Mouse (Mus musculus) forebrain, embryonic 13.5 days (tissue): ENCODE measurements around the gene Tns1. TPM values are rescaled to one million over a fixed set of nuclear protein-coding genes. Genes with fewer than 3 reads are reported as not detected.

Experiments
- ATAC-seq: fragments of 200-750 bp; cut with Nextera tagmentation; 2 replicates; pipeline ENCODE4 v1.8.0; 2017
- H3K27ac ChIP-seq: fragments of 300-500 bp; sonication (generic); 2 replicates; pipeline ENCODE4 v1.5.1; 2015; ENCODE audit warnings: inconsistent platforms, mild to moderate bottlenecking, moderate library complexity
- H3K27me3 ChIP-seq: fragments of 300-500 bp; sonication (generic); 2 replicates; pipeline ENCODE4 v1.6.1; 2015; ENCODE audit warnings: mild to moderate bottlenecking, inconsistent platforms
- H3K36me3 ChIP-seq: fragments of 300-500 bp; sonication (generic); 2 replicates; pipeline ENCODE4 v1.6.1; 2015; ENCODE audit warnings: mild to moderate bottlenecking, inconsistent platforms; ENCODE audit not compliant: poor library complexity, severe bottlenecking
- H3K4me1 ChIP-seq: fragments of 300-500 bp; sonication (generic); 2 replicates; pipeline ENCODE4 v1.6.1; 2015; ENCODE audit warnings: inconsistent platforms
- H3K4me2 ChIP-seq: fragments of 300-500 bp; sonication (generic); 2 replicates; pipeline ENCODE4 v1.6.1; 2015; ENCODE audit warnings: inconsistent platforms, mild to moderate bottlenecking, moderate library complexity
- H3K4me3 ChIP-seq: fragments of 300-500 bp; sonication (generic); 2 replicates; pipeline ENCODE4 v1.5.1; 2015; ENCODE audit warnings: mild to moderate bottlenecking, inconsistent platforms
- H3K9ac ChIP-seq: fragments of 300-500 bp; sonication (generic); 2 replicates; pipeline ENCODE4 v1.6.1; 2015; ENCODE audit warnings: mild to moderate bottlenecking, inconsistent platforms
- H3K9me3 ChIP-seq: fragments of 300-500 bp; sonication (generic); replicated peaks from 2 replicates; pipeline ENCODE4 v1.6.1; 2016; ENCODE audit warnings: inconsistent platforms
- WGBS: fragments of 180-500 bp; shearing (Covaris S2); methylation state at CpG from one replicate; pipeline ENCODE4 v1.1.7; 2015; 5-methylcytosine and 5-hydroxymethylcytosine counted together
- polyA plus RNA-seq: library from polyadenylated mRNA; unstranded; fragments of >200 nt; fragmentation: Nextera tagmentation; extraction: Ambion mirVana; gene quantifications from 2 replicates; pipeline ENCODE4 v1.2.1, GENCODE M21; 2015

Tns1 gene
- polyA plus RNA-seq, 1 experiment from 2014 or later: 10.4 TPM

DNA sequence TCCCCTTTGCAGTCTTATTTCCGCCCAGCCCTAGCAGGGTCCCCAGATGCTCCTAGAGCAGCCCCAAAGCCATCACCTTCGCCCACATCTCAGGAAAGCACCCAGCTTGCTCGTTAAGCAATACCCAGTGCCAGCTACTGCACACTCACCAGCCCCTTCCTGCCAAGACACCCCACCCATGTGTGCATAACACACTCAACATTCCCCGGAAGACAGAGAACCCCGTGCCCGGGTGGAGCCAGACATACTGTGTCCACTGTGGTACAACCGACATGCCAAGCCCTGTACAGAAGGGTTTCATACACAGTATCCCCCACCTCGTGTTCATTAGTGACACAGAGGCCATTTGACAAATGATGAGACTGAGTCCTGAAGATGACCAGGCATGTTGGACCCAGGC is 195.9 kb downstream of the Tns1 start:
- H3K9ac ChIP-seq: no peak overlapping the region
- WGBS: 84% methylated on average over 8 of the region's 8 CpGs
- H3K36me3 ChIP-seq: peaks cover 21% of the 10 kb centered on the region
- H3K4me2 ChIP-seq: no peak overlapping the region
- no peak for ATAC-seq
- H3K27me3 ChIP-seq: no peaks in the 10 kb centered on the region
- H3K4me3 ChIP-seq: no peak overlapping the region
- no peaks in the 10 kb centered on the region for H3K4me1 ChIP-seq
- no peak overlapping the region for H3K27ac ChIP-seq
- H3K9me3 ChIP-seq: no peaks in the 10 kb centered on the region

DNA sequence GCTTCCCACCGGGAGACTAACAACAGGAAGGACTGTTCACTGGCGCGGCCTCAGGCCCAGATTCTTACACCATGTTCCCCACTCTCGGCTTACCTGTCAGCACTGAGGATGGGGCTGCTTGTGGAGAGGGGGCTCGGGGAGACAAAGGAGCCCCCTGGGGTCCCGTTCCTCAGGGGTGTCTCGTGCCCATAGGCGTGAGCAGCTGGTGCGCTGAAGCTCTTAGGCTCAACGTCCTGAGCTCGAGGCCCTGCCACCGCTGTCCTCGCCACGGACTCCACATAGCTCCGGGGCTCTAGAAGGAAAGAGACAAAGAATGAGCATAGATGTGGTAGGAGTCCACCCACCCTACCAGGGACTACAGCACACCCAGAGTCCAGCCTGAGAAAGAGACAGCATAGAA is 196.4 kb downstream of the Tns1 start:
- no peak overlapping the region for H3K9ac ChIP-seq
- no peak overlapping the region for H3K27ac ChIP-seq
- no peak overlapping the region for H3K4me2 ChIP-seq
- H3K4me1 ChIP-seq: no peaks in the 10 kb centered on the region
- H3K27me3 ChIP-seq: no peaks in the 10 kb centered on the region
- no peaks in the 10 kb centered on the region for H3K9me3 ChIP-seq
- peaks cover 21% of the 10 kb centered on the region for H3K36me3 ChIP-seq
- WGBS: 80% methylated on average over 15 of the region's 15 CpGs
- ATAC-seq: no peak
- no peak overlapping the region for H3K4me3 ChIP-seq

DNA sequence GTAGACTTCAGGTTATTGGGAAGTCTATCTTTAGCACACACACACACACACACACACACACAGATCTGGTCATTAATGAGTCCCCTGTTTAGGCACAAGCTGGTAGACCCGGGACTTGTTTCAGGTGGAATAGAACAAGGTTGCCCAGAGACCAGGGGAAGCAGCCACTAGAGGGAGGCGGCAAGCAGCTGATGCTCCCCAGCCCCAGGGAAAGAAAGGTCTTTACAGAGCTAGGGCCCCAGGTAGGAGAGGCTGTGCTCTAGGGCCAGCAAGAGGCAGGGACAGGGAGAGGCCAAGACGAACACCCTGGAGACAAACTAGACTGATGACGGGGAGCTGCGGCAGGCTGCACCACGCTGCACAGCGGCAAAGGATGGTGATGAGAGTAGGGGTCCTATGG is 198.0 kb downstream of the Tns1 start:
- ATAC-seq: no peak
- no peak overlapping the region for H3K4me2 ChIP-seq
- H3K36me3 ChIP-seq: peaks cover 23% of the 10 kb centered on the region
- no peak overlapping the region for H3K9ac ChIP-seq
- 57% methylated on average over 7 of the region's 7 CpGs for WGBS
- H3K4me1 ChIP-seq: no peaks in the 10 kb centered on the region
- no peaks in the 10 kb centered on the region for H3K9me3 ChIP-seq
- no peak overlapping the region for H3K27ac ChIP-seq
- H3K4me3 ChIP-seq: no peak overlapping the region
- H3K27me3 ChIP-seq: no peaks in the 10 kb centered on the region

DNA sequence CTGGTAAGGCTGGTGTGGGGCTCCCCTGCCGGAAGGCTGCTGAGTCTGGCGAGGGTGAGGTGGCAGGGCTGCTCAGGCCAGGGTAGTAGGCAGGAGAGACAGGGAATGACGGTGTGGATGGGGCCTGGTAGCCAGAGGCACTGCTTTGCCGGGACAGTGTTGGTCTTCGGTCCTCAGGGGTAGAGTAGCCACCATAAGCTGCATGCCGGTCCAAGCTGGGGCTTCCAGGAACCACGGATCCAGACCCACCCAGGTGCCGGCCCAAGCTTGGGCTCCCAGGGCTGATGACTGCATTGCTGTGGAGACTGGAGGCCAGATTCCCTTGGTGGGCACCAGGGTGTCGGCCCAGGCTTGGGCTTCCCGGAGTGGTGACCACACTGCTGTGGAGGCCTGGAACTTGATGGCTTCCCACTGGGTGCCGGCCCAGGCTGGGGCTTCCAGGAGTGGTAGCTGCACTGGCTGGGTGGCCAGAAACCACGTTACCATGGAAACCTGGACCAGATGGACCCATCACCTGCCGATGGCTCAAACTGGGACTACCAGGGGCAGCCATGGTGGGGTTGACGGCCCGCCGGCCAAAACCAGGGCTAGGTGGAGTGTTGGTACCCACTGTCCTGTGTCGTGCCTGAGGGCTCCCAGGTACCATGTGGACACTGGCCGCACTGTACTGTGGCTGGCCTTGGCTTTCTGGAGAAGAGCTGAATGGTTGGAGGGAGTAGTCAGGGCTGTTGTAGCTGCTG is 199.2 kb downstream of the Tns1 start:
- no peak overlapping the region for H3K4me2 ChIP-seq
- no peaks in the 10 kb centered on the region for H3K9me3 ChIP-seq
- WGBS: 88% methylated on average over 18 of the region's 18 CpGs
- H3K4me1 ChIP-seq: no peaks in the 10 kb centered on the region
- peaks cover 31% of the 10 kb centered on the region for H3K36me3 ChIP-seq
- H3K9ac ChIP-seq: no peak overlapping the region
- ATAC-seq: no peak
- H3K4me3 ChIP-seq: no peak overlapping the region
- H3K27me3 ChIP-seq: no peaks in the 10 kb centered on the region
- H3K27ac ChIP-seq: no peak overlapping the region

DNA sequence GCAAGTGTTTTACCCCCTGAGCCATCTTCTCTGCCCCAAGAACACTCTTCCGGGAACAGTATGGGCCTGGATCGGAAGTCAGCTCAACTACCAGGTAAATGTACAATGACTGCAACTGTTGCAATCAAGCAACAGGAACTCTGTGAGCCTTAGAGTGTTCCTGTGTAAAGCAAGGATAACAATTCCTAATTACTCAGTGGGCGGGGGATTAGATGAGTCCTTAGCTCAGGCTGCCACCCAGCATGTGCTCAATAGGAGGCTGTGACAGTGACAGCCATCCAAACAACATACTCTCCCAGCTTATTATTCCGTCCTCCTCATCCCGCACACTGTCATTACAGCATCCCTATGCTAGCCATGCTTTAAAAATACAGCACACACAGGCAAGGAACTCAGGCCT is 200.0 kb downstream of the Tns1 start:
- Histone ChIP-seq H3K4me3 (no peak overlapping the region), H3K4me2 (no peak overlapping the region), H3K9me3 (no peaks in the 10 kb centered on the region), H3K27ac (no peak overlapping the region), H3K36me3 (peaks cover 33% of the 10 kb centered on the region), H3K9ac (no peak overlapping the region), H3K4me1 (no peaks in the 10 kb centered on the region), H3K27me3 (no peaks in the 10 kb centered on the region)
- ATAC-seq: no peak
- WGBS: 85% methylated on average over 5 of the region's 5 CpGs

DNA sequence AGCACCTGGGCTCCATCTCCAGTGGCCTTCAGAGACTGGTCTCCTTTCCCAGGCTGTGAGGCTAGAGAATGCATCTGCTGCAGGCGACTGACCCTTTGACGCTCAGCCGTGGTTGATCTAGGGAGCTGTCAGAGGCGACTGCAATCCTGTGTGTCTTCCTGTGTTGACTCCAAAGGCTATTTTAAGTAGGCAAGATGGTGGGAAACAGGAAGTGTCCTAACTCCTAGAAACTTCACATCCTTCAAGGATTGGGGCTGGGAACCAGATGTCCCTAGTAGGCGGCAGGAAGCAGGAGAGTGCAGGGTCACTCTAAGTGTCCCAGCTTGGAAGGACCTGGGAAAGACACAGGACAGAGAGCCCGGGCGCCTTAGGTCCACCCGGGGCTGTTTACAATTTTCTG is 201.1 kb downstream of the Tns1 start:
- Histone ChIP-seq H3K27ac (0 out of 2 replicates have a peak overlapping the region, but pooled peaks have one; percentile 10), H3K4me2 (no peak overlapping the region), H3K36me3 (peaks cover 33% of the 10 kb centered on the region), H3K27me3 (no peaks in the 10 kb centered on the region), H3K9ac (no peak overlapping the region), H3K4me3 (no peak overlapping the region), H3K9me3 (no peaks in the 10 kb centered on the region), H3K4me1 (no peaks in the 10 kb centered on the region)
- ATAC-seq: no peak
- WGBS: 88% methylated on average over 8 of the region's 8 CpGs

DNA sequence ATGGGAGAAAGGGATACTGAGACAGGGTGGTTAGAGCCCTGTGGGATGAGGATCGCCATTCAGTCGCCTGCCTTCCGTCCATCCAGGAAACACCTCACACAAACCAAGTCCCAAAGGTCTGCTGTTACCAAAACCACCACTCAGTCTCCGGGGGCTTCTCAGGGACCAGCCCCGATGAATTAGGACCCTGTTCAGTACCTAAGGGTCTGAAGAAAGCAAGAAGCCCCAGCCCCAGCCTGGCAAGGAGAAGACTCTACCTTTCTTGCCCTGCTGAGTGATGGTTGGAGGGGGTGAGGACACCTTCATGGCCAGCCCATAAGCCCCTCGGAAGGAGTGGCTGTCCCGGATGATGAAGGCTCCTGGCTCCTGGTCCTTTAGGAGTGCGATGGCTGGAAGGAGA is 203.5 kb downstream of the Tns1 start:
- ATAC-seq: no peak
- Histone ChIP-seq H3K4me3 (no peak overlapping the region), H3K27ac (no peak overlapping the region), H3K9ac (no peak overlapping the region), H3K9me3 (no peaks in the 10 kb centered on the region), H3K36me3 (peaks cover 44% of the 10 kb centered on the region), H3K4me1 (no peaks in the 10 kb centered on the region), H3K27me3 (no peaks in the 10 kb centered on the region), H3K4me2 (no peak overlapping the region)
- 94% methylated on average over 8 of the region's 8 CpGs for WGBS

DNA sequence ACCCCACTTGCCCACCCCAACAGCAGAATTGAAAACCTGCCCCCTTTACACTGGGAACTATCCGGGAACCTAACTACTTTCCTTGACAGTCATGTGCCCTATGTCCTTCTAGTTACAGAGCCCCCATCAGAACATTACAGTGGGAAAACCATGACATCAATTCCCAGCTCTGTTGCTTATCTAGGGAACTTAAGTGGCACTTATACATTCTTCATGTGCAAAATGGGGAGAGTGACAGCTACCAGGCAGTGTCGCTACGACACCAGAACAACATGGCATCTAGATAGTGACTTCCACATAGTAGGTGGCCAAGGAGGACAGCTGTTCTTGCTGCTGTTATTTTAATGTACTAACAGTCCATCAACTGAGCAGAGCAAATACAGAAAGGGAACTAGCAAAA is 204.3 kb downstream of the Tns1 start:
- H3K4me3 ChIP-seq: no peak overlapping the region
- H3K27ac ChIP-seq: no peak overlapping the region
- H3K27me3 ChIP-seq: no peaks in the 10 kb centered on the region
- no peak overlapping the region for H3K4me2 ChIP-seq
- H3K36me3 ChIP-seq: peaks cover 39% of the 10 kb centered on the region
- H3K9me3 ChIP-seq: no peaks in the 10 kb centered on the region
- H3K9ac ChIP-seq: no peak overlapping the region
- ATAC-seq: no peak
- 93% methylated on average over 3 of the region's 3 CpGs for WGBS
- H3K4me1 ChIP-seq: no peaks in the 10 kb centered on the region

DNA sequence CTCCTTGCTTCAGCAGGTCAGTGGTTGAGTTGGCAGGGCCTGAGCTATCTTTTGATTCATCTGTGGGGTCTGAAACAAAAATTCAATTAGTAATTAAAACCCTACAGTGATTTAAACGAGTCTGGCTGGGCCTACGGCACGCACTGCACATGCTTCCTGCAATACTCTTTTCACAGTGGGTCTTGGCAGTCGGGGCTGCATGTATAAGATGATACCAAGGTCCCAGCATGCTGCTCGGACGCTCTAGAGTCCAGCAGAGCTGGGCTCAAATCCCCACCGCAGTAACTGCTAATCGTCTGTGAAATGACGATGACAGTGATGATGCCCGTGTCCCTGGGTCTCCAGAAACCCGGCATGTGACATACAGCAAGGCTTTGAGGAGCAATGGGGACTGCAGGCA is 206.2 kb downstream of the Tns1 start:
- WGBS: 76% methylated on average over 11 of the region's 11 CpGs
- no peak for ATAC-seq
- no peak overlapping the region for H3K9ac ChIP-seq
- no peak overlapping the region for H3K27ac ChIP-seq
- peaks cover 8% of the 10 kb centered on the region for H3K4me1 ChIP-seq
- H3K4me3 ChIP-seq: no peak overlapping the region
- H3K27me3 ChIP-seq: no peaks in the 10 kb centered on the region
- no peaks in the 10 kb centered on the region for H3K9me3 ChIP-seq
- no peak overlapping the region for H3K4me2 ChIP-seq
- H3K36me3 ChIP-seq: peaks cover 33% of the 10 kb centered on the region; the same call in 1 of the 2 replicates

DNA sequence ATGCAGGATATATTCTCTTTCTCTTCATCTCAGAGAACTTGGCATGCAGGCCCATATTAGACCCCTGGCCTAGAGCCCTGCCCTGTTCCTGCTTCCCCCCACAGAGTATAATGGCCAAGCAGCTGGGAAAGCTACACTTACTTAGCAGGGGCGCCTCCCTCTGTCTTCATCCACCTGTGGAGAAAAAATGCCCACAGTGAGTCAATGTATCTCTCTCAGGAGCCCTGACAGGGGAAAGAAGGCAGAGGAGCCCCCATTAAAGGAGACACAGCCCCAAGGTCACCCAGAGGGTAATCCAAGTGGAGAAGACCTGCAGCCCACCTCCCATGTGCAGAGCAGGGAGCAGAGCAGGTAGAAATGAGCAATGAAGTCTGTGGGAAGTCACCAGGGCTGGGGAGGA is 208.0 kb downstream of the Tns1 start:
- no peak for ATAC-seq
- H3K27me3 ChIP-seq: no peaks in the 10 kb centered on the region
- H3K9ac ChIP-seq: no peak overlapping the region
- H3K4me3 ChIP-seq: no peak overlapping the region
- peaks cover 8% of the 10 kb centered on the region for H3K4me1 ChIP-seq
- no peak overlapping the region for H3K4me2 ChIP-seq
- no peak overlapping the region for H3K27ac ChIP-seq
- H3K36me3 ChIP-seq: peaks cover 31% of the 10 kb centered on the region; the same call in 1 of the 2 replicates
- no peaks in the 10 kb centered on the region for H3K9me3 ChIP-seq
- 80% methylated on average over 1 of the region's 1 CpGs for WGBS

DNA sequence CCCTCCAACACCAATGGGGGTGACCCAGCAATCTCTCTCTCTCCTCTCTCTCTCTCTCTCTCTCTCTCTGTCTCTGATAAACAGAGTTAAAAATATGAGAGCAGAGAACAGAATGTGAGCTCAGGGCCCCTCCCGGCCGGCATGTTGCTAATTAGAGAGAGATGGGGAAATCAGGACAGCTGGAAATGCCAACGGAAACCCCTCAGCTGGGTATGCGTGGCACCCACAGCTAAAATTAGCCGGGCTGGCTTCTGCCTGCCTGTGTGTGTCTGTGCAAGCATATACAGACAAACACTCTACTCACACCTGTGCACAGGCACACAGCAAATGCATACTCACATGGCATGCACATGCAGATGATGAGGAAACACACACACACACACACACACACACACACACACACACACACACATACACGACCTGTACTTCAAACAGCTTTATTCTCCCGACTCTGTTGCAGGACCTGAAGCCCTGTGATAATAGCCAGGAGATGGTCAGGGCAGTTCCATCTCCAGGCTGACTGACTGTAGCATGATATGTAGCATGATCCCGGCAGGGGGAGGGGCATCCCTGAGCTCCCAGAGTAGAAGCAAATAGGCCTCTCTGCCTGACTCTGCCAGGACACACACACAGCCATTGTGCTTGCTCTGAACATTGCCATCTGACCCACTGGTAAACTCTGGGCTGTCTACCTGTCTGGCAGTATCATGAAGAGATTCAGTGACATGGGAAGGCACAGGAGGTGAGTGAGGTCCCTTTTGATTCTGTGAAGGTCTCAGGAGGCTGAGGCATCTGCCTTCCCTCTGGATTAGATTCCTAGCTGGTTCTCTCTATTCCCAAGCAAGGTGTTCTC is 208.8 kb downstream of the Tns1 start:
- Histone ChIP-seq H3K4me2 (no peak overlapping the region), H3K4me3 (no peak overlapping the region), H3K36me3 (peaks cover 26% of the 10 kb centered on the region; the same call in 1 of the 2 replicates), H3K9me3 (no peaks in the 10 kb centered on the region), H3K27me3 (no peaks in the 10 kb centered on the region), H3K9ac (no peak overlapping the region), H3K4me1 (peaks cover 8% of the 10 kb centered on the region), H3K27ac (no peak overlapping the region)
- peak; percentile 65 for ATAC-seq
- WGBS: 61% methylated on average over 8 of the region's 8 CpGs

DNA sequence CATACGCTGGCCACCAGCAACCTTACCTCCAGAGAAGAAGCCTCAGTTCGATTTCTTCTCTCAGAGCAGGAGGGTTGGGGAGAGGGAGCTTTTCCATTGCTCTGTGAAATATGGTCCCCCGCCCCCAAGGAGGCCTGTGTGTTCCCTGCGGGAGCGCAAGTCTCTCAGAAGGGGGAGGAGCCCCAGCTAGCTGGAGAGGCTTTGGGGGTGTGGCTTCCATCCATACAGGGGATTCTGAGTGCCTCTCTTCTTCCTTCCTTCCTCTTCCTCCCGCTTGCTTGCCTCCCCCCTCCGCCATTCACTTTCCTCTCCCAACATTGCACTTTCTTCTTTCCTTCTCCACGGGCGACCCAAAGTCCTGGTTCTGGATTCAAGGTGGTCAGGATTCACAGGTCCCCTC is 210.2 kb downstream of the Tns1 start:
- Histone ChIP-seq H3K27me3 (no peaks in the 10 kb centered on the region), H3K36me3 (peaks cover 21% of the 10 kb centered on the region; the same call in 1 of the 2 replicates), H3K27ac (no peak overlapping the region), H3K4me2 (peak overlapping the region; percentile 22; the same call in 1 of the 2 replicates), H3K4me1 (peaks cover 8% of the 10 kb centered on the region), H3K4me3 (no peak overlapping the region), H3K9ac (peak overlapping the region; percentile 21), H3K9me3 (no peaks in the 10 kb centered on the region)
- WGBS: 24% methylated on average over 9 of the region's 9 CpGs
- ATAC-seq: peak; percentile 41; the same call in 1 of the 2 replicates
